Mouse (Mus musculus): ENCODE measurements at regions not wholly inside any gene's neighbourhood (a gene's known extent, or its start where the extent isn't known, plus 50 kb on each side); places are given as distances from the start of the nearest gene placed in this dataset.

DNA sequence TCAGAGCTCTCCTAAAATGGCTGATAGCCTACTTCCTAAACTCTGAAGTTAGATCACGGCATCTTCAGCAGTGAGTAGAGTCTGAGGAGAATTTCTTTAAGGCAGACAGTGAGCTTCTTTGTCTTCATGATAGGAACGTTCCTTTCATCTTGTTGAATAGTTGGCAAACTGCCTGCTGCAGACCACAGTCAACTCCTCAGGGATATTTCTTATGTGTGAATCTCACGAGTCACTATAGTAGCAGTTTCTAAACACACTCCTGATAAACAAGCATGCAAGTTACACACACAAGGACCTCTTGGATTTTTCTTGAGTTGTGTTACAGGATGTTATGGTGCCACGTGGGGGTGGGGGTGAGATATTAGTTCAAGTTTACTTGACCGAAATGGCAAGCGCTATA lies 205.2 kb downstream of the Gm11077 start:
- DNase-seq (ENCODE audit: low spot score in 2 of 2), result no peak

DNA sequence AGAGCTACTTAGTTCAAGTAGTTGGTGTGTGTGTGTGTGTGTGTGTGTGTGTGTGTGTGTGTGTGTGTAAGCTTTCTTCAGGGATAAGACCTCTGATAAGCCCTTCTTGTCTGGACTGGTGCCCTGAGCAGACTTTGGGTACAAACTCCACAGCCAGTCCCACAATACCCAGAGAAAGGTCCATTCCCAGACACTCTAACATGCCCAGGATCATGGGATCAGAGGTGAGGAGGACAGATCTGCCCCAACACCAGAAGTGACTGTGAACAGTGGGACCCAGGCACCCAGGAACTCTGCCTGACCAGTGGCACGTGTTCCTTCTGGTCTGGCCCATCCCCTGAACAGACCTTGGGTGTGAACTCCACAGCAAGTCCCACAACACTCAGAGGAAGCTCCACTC lies 208.9 kb downstream of the Gm11077 start:
- no peak for DNase-seq (ENCODE audit: low spot score in 2 of 2)

DNA sequence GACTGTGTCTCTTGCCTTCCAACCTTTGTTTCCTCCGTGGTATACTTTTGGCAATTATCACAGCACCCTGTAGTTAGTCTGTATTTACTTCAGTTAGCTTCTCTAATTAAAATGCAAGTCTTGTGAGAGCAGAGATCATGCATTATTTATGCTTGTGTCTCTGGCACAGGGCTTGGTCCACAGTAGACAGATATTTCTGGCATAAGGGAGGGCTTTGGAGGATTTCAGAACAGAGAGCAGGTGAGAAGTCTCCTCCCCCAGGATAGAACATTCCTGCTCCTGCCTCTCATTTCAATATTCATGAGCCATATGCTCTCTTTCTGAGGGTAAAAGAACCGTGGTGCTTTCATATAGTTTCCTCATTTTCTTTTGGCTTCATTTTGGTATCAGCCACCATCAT lies 217.6 kb downstream of the Gm11077 start:
- no peak for DNase-seq (ENCODE audit: low spot score in 2 of 2)

DNA sequence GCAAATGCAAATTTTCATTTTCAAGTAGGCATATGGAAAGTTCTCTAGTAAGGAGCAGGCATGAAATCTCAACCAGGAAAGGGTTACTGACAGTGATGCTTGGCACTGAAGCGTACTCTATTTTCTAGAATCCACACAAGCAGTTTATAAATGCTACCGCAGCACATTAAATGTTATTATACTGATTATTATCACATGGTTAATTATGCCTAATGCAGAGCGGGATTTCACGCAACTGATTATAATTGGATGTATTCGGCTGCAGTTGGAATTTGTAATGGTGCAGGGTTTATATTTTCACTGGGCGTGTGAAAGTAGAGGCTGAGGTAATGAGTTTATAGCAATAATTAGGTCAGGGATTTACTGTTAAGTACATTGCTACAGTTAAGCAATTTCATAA lies 221.4 kb downstream of the Gm11077 start:
- no peak for DNase-seq (ENCODE audit: low spot score in 2 of 2)

DNA sequence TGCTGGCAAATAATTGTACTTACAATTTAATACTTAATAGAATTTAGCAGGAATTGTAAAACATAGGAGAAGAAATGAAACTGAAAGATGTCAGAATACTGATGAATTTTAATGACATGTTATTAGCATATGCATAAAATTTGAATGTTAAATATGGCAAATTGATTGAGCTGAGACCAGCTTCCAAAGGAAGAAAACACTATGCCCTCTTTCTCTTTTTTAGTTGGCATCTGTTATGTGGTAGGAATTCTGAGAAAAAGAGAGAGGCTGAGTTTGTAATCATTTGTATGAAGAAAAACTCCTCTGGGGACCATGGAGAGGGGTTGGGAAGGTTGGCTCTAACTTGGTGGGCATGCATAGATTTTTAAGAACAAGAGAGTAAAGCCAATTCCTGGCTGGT lies 224.2 kb downstream of the Gm11077 start:
- no peak for DNase-seq (ENCODE audit: low spot score in 2 of 2)

DNA sequence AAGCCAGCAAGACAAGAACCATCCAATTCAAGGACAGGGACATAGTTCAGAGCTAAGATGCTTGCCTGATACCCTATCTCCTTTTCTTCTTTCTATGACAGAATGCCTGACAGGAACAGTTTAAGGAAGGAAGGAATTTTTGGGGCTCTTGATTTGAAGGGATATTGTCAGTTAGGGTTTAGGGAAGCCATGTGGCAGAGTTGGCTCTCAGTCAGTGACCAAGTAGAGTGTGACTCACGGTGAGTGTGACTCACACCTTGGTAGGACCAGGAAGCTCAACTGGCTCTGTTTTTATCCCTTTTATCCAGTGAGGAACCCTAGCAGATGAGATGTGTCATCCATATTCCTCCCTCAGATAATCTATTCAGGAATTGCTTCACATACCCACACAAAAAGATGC lies 224.6 kb downstream of the Gm11077 start:
- no peak for DNase-seq (ENCODE audit: low spot score in 2 of 2)

DNA sequence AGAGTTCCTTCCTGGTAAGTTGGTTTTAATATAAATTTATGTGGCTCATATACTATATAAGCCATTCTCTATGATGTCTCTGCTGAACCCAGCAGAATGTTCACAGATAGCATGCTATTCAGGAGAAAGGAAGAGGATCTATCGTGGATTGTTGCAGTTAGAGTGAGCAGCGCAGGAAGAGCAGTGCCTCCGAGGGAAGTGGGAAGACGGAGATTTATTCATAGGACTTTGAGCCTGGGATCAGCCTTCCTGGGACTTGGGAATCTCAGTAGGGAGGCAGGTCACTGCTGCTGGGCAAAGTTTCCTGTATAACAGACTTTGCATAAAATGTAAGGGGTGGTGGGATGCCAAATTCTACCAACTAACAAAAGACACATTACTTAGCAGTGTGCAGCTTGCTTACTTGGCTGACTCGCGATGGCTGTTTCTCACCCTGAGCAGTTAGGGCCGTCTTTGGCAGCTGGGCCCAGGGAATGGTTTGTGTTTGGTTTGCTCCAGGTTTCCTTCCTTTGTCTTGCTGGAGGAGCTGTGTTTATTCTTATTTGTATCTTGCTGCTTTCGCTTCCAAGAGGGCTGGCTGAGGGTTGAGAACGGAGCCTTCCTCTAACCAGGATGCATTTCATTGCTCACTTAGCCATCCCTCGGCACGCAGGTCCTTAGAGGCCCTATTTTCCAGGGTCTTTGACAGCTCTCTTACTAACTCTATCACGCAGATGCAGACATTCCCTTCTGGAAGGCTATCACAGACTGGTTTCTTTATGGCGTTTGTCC lies 226.9 kb downstream of the Gm11077 start:
- DNase-seq (ENCODE audit: low spot score in 2 of 2), result no peak

DNA sequence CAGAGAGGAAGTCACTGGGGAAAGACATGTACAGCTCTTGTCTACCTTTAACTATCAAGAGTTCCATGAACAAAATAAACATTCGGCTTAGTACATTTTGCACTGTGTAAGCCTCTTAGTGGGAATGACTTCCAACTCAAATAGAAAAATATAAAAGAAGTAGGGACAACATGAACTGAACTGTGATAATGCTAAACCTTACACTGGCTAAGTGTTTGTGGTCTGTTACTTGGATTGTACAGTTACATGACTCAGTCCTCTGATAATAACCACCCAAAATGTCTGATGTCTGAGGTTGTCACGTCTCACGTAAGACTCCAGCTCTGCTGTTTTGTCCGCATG lies 227.4 kb downstream of the Gm11077 start:
- DNase-seq (ENCODE audit: low spot score in 2 of 2), result no peak

DNA sequence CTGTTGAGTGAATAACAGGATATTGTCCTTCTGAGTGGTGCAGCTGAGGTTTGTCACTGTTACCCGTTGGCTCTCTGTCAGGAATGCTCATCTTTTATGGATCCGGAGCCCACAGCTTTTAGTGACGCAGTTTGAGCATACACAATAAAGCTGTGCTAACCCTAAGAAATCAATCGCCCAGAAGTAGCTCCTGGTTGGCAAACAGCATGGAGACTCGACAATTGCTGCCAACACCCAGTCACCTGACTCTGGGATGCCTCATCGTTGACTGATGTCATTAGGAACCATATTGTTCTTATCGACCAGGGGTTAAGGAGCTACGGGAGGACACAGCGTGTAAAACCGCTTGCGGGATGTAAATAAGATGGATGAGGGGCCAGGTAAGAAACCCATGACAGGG lies 232.9 kb downstream of the Gm11077 start:
- DNase-seq (ENCODE audit: low spot score in 2 of 2), result no peak

DNA sequence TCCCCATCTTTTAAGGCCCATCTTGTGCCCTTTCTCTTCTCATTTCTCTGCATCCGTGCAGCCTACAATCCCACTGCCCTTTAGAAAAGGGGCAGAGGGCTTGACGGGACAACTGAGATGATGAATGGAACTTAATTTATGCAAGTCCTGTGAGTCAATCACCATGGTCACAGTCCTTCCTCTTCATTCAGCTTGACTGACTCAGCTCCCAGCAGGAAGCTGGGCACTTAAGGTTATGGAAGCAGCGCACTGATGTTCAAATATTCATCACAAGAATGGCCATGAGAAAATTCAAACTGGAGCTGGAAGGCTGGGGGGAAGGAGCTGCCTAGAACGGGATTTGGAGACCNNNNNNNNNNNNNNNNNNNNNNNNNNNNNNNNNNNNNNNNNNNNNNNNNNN lies 233.5 kb downstream of the Gm11077 start:
- no peak for DNase-seq (ENCODE audit: low spot score in 2 of 2)

DNA sequence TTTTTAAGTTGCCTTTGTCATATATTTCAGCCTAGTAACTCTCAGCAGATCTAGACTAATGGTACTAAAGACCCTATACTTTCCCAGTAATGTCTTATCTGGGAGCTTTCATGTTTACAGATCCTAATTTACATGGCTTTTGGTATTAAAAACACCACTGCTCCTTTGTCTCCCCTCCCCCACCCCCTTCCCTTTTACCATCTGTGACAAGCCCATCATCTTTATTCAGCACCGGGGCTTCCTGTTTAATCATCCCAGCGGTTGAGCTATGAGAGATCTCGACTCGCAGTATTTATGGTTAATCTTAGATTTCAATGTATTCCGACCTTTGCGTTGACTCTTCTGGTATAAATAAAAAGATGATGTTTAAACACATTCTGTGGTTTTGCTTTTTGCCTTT lies 244.6 kb downstream of the Gm11077 start:
- DNase-seq (ENCODE audit: low spot score in 2 of 2), result no peak

DNA sequence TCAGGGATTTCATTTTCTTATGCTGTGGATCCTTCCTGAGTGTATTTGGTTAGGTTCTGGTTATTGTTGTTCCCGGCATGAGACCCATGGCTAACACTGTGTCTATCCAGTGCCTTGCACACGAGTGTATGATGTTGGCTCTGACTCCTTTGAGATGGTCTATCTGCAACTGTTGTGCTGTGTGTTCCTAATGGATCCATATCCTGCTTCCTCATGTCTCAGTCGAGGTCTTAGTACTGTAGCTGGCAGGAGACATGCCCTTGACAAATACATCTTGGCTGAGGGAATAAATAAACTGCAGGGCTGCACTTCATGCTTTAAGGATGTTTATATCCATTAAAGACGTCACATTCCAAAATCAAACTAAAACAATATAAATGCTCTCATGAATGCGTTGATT lies 247.9 kb downstream of the Gm11077 start:
- DNase-seq (ENCODE audit: low spot score in 2 of 2), result no peak

DNA sequence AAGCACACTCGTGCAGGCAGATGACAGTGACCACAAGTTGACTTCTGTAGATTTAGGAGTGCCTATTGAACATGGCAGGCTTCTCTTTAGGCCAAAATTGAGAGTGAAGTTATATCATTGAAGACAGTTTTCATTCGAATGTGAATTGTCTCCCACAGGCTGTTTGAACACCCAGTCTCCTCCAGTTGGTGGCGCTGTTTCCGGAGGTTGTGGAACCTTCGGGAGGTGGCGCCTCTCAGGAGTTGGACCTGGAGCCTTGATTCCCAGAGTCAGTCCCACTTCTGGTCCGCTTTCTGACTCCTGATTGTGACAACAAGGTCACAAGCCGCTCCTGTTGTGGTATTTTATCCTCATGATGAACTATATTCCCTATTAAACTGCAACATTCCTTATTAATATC lies 254.5 kb downstream of the Gm11077 start:
- no peak for DNase-seq (ENCODE audit: low spot score in 2 of 2)

DNA sequence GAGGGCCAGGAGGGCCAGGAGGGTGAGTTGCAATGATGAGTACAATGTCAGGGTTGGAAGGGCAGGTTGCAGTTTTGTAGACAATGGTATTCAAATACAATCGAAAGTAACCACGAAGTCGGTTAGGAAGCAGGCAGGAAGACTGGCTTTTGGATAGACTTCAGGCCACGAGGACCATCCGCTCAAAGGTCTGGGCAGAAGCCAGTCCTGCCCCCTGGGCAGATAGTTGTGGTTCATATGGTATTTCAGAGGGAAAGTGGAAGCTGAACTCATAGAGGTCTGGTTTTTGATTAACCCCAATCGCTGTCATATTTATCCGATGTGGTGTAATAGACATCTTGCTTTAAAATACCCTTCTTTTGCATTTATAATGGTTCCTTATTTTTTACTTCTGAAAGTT lies 255.2 kb downstream of the Gm11077 start:
- no peak for DNase-seq (ENCODE audit: low spot score in 2 of 2)

DNA sequence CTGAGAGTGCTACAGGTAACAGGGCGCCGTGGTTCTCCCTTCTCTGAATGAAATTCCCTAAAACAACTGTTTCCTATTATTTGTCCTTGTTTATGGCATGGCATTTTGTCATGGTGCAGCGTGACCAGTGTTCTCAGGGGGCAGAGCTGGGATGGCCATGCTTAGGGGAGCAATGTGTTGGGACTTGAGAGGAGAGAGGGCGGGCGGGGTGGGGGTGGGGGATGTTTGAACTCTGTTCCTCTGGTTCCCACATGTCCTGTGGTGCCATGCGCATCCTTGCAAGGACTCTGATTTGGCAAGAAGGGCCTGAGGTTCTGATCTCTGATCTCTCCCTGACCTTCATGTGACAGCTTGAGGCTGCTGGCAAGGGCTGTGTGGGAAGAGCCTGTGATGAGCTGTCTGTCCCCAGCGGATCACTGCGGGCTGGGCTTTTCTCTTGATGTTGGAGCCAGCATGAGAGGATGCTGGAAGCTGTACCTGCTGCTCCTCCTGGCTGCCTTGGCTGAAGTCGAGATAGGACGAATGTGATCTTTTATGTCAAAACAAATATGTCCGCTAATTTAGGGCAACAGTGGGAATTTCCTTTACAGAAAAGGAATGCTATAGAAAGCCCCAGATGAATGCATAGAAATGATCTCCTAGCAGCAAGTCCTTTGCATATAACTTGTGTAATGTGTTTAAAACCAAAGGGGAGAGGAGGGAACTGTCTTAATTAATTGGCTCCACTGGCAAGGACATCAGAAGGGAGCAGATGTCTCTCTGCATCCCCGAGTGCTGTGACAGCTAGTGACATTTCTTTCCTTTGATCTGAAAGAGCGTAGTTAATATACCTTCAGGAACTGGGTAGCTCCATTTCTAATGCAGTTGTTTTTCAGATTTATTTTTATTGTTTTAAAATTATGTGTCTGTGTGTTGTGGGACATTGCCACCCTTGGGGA lies 255.2 kb upstream of the Pde3a start:
- no peak for DNase-seq (ENCODE audit: low spot score in 2 of 2)

DNA sequence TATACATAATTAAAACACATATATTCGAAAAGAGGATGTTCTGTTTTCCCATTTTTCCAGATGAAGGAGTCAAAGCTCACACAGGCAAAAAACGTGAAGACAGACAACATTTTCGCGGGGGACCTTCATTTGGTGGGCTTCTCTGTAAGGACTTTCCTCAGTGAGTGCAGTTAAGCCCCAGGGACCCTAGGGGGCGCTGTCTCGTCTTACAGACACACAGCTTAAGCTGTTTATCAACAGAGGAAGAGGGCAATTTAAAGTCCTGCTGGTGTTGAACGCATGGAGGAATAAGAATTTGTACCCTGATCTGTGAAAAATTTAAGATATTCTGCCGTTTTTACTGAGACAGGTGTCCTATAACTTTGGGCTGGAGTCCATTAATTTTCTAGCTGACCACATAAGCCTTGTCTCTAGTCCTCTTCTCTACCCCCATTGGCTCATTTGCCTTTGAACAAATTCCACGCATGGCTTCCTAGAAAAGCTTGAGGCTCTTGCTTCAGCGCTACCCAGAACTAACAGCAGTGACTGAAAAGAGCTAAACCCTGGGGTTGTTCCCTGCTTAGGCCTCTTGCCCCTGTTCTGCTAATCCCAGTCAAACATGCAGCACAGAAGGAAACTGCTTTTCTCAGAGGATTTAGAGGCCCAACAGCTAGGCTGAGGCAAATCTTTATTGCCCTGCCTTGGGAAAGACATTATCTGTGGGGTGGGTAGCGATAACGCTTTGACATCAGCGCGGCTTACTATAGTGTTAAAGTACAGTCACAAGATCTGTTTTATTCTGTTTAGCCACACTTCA lies 253.5 kb upstream of the Pde3a start:
- no peak for DNase-seq (ENCODE audit: low spot score in 2 of 2)

DNA sequence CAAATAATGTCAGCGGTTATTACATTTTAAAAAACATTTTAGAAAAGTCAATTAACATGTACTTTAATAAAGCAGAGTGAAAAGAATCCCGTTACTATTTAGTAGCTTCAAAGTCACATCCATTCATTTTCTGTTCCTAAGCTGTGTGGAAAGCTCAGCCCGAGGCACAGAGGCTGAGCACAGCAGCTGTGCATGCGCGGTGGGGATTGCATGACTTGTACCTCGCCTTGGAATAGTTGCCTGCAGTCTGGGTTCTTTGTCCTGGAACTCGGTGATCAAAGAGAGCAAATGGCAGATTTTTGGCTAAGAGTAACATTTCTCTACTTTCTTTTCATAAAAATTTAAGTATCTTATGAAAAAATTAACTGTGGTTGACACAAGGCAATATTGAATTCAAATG lies 251.0 kb upstream of the Pde3a start:
- no peak for DNase-seq (ENCODE audit: low spot score in 2 of 2)

DNA sequence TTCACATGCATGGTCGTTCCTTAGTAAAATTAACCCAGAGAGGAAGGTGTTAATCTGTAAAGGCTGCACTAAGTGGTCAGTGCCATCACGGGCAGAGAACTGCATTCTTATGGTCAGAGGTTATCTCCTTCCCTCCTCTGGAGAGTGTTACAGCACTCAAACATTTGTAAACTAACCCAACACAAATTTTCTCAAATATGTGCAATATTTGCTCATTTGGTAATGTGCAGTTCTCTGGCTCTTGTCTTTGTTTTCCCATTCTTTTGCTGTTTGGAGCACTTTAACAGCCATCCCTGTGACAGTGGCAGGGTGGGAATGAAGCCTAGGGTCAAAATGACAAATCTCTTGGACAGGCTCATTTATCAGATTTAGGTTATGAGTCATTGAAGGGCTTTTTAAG lies 248.5 kb upstream of the Pde3a start:
- DNase-seq (ENCODE audit: low spot score in 2 of 2), result no peak

DNA sequence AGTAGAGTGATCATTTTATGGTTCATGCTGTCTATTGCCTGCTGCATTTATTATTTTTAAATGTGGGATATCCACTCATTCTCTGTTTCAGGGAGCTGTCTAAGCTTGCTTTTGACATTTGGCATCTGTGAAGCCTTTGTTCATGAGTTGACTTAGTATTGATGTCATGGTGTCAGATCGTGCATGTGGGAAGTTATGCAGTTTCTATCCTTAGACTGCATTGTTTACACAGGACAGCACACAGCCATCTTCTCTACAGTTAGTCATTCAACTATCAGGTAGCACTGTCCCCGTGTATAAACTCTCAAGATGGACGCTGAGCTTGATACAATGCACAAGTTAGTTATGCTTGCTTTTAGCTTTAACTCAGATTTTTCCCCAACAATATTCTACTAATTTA lies 247.8 kb upstream of the Pde3a start:
- DNase-seq (ENCODE audit: low spot score in 2 of 2), result no peak

DNA sequence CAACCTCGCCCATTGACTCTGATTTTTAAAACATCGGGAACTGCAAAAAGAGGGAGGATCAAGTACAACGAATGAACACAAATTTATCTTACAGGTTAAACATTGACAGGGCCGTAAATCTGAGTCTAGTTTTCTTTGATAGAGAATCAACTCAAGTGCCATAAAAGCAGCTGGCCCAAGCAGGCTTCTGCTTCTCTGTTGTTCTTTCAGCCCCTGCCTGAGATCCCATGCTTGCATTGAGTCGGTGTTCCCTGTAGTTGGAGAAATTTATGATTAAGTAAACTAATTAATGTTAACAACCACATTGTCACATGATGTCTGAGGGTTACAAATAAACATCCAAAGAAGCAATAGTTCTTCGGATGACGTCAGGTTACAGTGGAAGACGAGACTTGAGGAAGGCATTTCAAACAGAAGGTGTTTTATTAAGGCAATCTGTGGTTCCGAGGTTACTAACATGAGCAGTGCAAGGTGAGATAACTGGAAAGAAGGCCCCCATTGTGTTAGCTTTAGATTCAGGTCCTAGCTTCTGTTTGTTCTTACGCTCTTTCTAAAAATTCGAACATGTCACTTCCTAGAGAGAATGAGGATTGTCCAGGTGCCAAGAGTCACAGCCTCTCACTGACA lies 233.9 kb upstream of the Pde3a start:
- DNase-seq (ENCODE audit: low spot score in 2 of 2), result no peak

DNA sequence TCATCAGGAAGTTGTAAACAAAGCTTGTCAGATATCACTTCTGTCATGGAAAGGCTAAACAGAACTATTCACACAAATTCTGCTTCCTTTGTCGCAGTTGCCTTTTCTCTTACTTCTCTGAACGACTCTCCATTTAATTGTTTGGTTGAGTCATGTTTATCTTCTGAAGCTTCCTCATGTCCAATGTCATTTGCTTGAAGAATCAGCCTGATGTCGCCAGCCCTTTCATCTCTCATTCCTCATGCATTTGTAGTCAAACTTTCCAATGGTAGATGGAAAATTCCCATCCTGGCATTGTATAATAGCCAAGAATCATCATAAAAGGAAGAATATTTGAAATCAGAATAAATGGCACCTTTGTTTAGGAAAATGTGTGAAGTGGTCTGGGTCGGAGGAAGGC lies 225.6 kb upstream of the Pde3a start:
- DNase-seq (ENCODE audit: low spot score in 2 of 2), result no peak

DNA sequence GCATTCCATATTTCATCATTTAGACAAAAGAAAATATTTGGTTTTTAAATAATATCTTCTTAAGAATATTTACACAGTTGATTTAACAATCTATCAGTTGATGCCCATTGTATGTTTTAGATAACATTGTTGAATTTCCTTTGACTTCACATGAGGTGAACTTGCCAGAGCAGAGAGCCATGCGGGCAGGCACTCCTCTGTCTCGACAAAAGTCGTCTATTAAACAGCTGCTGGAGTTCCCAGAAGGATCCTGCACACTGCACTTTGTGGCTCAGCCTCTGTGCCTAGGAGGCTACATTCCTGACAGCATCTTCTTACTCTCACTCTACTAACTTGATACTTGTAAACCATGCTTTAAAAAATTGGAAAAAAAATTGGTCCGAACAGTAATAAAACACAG lies 221.7 kb upstream of the Pde3a start:
- no peak for DNase-seq (ENCODE audit: low spot score in 2 of 2)

Measured in spleen, postnatal 14 days (tissue).